Mouse (Mus musculus): ENCODE results near the gene Il31ra. TPM values are rescaled to one million over a fixed set of nuclear protein-coding genes. Genes with fewer than 3 reads are reported as not detected.
A peak's percentile ranks its signal among the peaks of the same experiment; 100 is the strongest.
"Not testable (repeated sequence)": the region's sequence is repeated elsewhere in the genome, so short reads cannot be mapped to it uniquely, and the experiment has no call there.

Il31ra gene
- 0.06 and 0.08 TPM in 2 replicates for polyA plus RNA-seq (2014; fragmentation: Nextera tagmentation; extraction: Ambion mirVana)

DNA sequence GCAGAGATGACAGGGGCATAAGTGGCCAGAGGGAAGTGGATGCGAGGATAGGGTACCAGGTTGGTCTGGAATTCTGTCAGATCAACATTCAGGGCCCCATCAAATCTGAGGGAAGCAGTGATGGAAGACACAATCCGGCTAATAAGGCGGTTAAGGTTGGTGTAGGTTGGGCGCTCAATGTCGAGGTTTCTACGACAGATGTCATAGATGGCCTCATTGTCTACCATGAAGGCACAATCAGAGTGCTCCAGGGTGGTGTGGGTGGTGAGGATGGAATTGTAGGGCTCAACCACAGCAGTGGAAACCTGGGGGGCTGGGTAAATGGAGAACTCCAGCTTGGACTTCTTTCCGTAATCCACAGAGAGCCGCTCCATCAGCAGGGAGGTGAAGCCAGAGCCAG is at the start of gene Il31ra:
TSS of gene Il31ra (minus strand) at position 101 of the 400 bp plus-strand sequence.
- 95% methylated on average over 5 of the region's 8 CpGs for WGBS
- H3K27me3 ChIP-seq (replicated peaks; ENCODE audit: control insufficient read depth, insufficient read depth, low read length); H3K9ac ChIP-seq (ENCODE audit: low read depth, low read length); H3K27ac ChIP-seq (ENCODE audit: low read depth, low read length); H3K4me1 ChIP-seq (replicated peaks; ENCODE audit: control insufficient read depth, insufficient read depth, low read length); ATAC-seq (replicated peaks; ENCODE audit: low FRiP score); DNase-seq (ENCODE audit: low spot score); H3K36me3 ChIP-seq (ENCODE audit: control insufficient read depth, insufficient read depth, low read length); H3K4me3 ChIP-seq (ENCODE audit: low read depth, low read length); H3K4me2 ChIP-seq; H3K9me3 ChIP-seq (ENCODE audit: control insufficient read depth, low read length): not testable (repeated sequence)

DNA sequence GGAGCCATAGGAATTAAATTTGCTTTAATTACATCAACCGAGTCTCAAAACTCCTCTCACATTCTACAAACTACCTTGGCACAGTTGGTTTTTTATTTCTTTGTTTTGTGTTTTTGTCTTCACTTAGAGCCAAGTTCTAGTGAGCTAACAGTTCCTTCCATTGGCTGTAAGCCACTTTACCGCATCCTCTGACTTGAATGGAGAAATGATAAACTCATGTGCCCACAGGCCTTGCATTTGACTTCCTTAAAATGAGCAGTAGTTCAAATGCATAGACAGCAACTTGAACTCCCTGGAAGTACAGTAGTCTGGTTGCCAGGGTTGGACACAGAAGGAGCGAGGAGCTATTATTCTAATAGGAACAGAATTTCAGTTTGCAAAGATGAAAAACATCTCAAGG is 48.7 kb upstream of the Il31ra start:
- 87% methylated on average over 3 of the region's 3 CpGs for whole genome bisulfite sequencing
- peaks cover 3% of the 10 kb centered on the region; the same call in 1 of the 2 replicates for H3K4me1 ChIP-seq (replicated peaks; ENCODE audit: control insufficient read depth, insufficient read depth, low read length)
- H3K4me2 ChIP-seq, result no peak overlapping the region
- DNase-seq (ENCODE audit: low spot score) (no peak), ATAC-seq (replicated peaks; ENCODE audit: low FRiP score) (no peak)
- H3K9me3 ChIP-seq (ENCODE audit: control insufficient read depth, low read length), result no peaks in the 10 kb centered on the region
- no peak overlapping the region for H3K27ac ChIP-seq (ENCODE audit: low read depth, low read length)
- H3K9ac ChIP-seq (ENCODE audit: low read depth, low read length), result no peak overlapping the region
- H3K27me3 ChIP-seq (replicated peaks; ENCODE audit: control insufficient read depth, insufficient read depth, low read length), result no peaks in the 10 kb centered on the region
- H3K36me3 ChIP-seq (ENCODE audit: control insufficient read depth, insufficient read depth, low read length), result no peaks in the 10 kb centered on the region
- no peak overlapping the region for H3K4me3 ChIP-seq (ENCODE audit: low read depth, low read length)

DNA sequence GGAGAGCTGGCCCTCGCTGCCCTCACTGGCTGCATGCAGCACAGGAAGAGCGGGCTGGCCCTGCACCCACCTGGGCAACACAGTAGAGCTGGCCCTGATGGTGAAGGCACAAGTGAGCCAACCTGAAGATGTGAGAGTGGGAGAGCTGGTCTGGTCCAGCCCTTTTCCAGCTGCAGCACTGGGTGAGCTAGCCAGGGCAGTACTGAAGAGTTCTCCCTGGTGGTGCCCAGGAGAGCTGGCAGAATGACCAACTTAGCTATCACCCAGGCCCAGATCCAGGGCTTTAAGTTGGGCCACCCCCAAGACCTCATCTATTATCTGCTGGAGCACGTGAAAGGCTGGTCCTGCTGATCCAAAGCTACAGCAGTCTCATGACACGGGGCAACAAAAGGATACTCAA is 45.0 kb upstream of the Il31ra start:
- H3K9me3 ChIP-seq (ENCODE audit: control insufficient read depth, low read length), result no peaks in the 10 kb centered on the region
- no peak overlapping the region for H3K4me3 ChIP-seq (ENCODE audit: low read depth, low read length)
- H3K36me3 ChIP-seq (ENCODE audit: control insufficient read depth, insufficient read depth, low read length), result no peaks in the 10 kb centered on the region
- H3K27me3 ChIP-seq (replicated peaks; ENCODE audit: control insufficient read depth, insufficient read depth, low read length), result no peaks in the 10 kb centered on the region
- DNase-seq (ENCODE audit: low spot score), result no peak
- no peak overlapping the region for H3K4me2 ChIP-seq
- H3K4me1 ChIP-seq (replicated peaks; ENCODE audit: control insufficient read depth, insufficient read depth, low read length), result peaks cover 9% of the 10 kb centered on the region
- no peak overlapping the region for H3K27ac ChIP-seq (ENCODE audit: low read depth, low read length)
- H3K9ac ChIP-seq (ENCODE audit: low read depth, low read length), result no peak overlapping the region
- no peak for ATAC-seq (replicated peaks; ENCODE audit: low FRiP score)
- 71% methylated on average over 4 of the region's 4 CpGs for WGBS

DNA sequence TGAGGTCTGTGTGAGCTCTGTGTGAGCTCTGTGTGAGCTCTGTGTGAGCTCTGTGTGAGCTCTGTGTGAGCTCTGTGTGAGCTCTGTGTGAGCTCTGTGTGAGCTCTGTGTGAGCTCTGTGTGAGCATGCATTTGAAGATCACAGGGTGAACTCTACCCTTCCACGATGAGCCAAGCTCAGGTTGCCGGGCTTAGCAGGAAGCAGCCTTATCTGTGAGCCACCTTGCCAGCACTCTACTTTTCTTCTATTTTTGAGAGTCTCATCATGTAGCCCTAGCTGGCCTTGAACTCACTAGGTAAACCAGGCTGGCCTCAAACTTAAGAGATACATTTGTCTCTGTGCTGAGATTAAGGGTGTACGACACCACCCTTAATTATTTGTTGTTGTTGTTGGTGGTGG is 42.3 kb upstream of the Il31ra start:
- no peaks in the 10 kb centered on the region for H3K9me3 ChIP-seq (ENCODE audit: control insufficient read depth, low read length)
- H3K27me3 ChIP-seq (replicated peaks; ENCODE audit: control insufficient read depth, insufficient read depth, low read length), result no peaks in the 10 kb centered on the region
- WGBS, result 30% methylated on average over 3 of the region's 3 CpGs
- peak; percentile 79 for ATAC-seq (replicated peaks; ENCODE audit: low FRiP score)
- H3K36me3 ChIP-seq (ENCODE audit: control insufficient read depth, insufficient read depth, low read length), result no peaks in the 10 kb centered on the region
- no peak overlapping the region for H3K4me2 ChIP-seq
- peaks cover 9% of the 10 kb centered on the region for H3K4me1 ChIP-seq (replicated peaks; ENCODE audit: control insufficient read depth, insufficient read depth, low read length)
- no peak overlapping the region for H3K27ac ChIP-seq (ENCODE audit: low read depth, low read length)
- H3K9ac ChIP-seq (ENCODE audit: low read depth, low read length), result no peak overlapping the region
- no peak for DNase-seq (ENCODE audit: low spot score)
- H3K4me3 ChIP-seq (ENCODE audit: low read depth, low read length), result no peak overlapping the region

DNA sequence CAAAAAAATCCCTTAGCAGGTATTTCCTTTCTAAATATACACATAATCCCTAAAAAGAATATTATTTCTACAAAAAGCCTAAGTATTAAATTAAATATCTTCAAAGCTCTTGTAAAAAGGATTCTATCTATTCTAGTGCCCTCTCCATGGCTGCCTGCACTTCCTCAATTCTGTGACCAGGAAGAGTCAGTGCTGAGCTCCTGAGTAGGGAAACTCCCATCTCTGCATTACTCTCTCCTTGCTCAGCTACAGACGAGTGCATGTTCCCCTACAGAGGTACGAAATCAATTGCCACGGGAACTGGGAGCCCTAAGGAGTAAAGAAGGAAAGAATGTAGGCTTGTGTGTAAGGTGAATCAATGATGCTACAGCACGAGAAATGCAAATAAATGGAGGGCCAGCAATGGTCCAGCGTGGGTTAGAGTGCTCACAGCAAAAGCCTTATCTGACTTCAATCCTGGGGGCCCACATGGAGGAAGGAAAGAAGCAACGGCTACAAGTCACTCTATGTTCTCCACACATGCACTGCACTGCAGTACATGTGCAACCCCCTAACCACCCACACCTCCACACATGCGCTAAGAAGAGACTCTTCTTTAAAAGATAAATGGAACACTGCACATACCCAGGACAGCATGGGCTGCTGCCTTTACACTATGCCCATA is 41.1 kb upstream of the Il31ra start:
- Histone ChIP-seq H3K36me3 (ENCODE audit: control insufficient read depth, insufficient read depth, low read length) (no peaks in the 10 kb centered on the region), H3K4me2 (peak overlapping the region; percentile 17), H3K9ac (ENCODE audit: low read depth, low read length) (no peak overlapping the region), H3K27ac (ENCODE audit: low read depth, low read length) (no peak overlapping the region; the same call in 1 of the 2 replicates), H3K9me3 (ENCODE audit: control insufficient read depth, low read length) (no peaks in the 10 kb centered on the region), H3K27me3 (replicated peaks; ENCODE audit: control insufficient read depth, insufficient read depth, low read length) (no peaks in the 10 kb centered on the region), H3K4me3 (ENCODE audit: low read depth, low read length) (no peak overlapping the region), H3K4me1 (replicated peaks; ENCODE audit: control insufficient read depth, insufficient read depth, low read length) (peaks cover 9% of the 10 kb centered on the region)
- no peak for DNase-seq (ENCODE audit: low spot score)
- peak; percentile 64 for ATAC-seq (replicated peaks; ENCODE audit: low FRiP score)
- WGBS, result 51% methylated on average over 7 of the region's 7 CpGs

DNA sequence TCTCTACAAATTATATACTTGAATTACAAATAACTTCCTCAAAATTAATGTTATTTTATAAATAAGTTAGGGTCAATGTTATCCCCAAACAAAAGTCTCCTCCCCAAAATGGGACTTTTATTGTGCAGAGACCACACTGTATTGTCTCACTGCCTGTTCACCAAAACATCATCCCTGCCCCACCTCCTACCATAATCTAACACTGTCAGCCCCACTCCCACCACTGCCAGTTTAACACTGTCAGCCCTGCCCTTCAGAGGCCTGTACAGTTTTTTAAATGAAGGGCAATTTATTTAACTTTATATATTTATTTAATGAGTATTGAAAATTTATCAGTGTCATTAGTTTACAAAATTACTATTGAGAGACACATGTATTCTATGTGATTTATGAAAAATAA is 31.4 kb upstream of the Il31ra start:
- no peak for DNase-seq (ENCODE audit: low spot score)
- ATAC-seq (replicated peaks; ENCODE audit: low FRiP score), result 0 out of 2 replicates have a peak, but pooled peaks have one; percentile 54

DNA sequence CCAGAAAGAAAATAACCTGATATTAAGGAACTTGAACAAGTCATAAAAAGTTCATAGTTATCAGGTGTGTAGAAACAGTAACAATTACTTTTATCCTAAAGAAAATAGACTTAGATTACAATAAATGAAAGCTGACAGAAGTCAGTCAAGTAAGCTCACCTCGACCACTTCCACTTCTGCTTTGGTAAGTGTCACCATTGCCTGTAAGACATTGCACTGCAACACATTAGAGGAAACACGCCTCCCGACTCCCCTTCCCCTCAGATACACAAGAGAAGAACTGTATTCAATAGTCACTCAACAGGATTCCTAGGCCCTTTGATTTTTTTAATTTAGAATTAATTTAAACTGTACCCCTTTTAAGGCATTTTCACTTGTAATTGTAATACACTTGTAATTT is 30.5 kb upstream of the Il31ra start:
- Histone ChIP-seq H3K36me3 (ENCODE audit: control insufficient read depth, insufficient read depth, low read length) (no peaks in the 10 kb centered on the region), H3K4me2 (no peak overlapping the region), H3K27me3 (replicated peaks; ENCODE audit: control insufficient read depth, insufficient read depth, low read length) (no peaks in the 10 kb centered on the region), H3K9me3 (ENCODE audit: control insufficient read depth, low read length) (no peaks in the 10 kb centered on the region), H3K4me3 (ENCODE audit: low read depth, low read length) (no peak overlapping the region), H3K4me1 (replicated peaks; ENCODE audit: control insufficient read depth, insufficient read depth, low read length) (no peaks in the 10 kb centered on the region), H3K9ac (ENCODE audit: low read depth, low read length) (no peak overlapping the region), H3K27ac (ENCODE audit: low read depth, low read length) (no peak overlapping the region)
- ATAC-seq (replicated peaks; ENCODE audit: low FRiP score) (no peak), DNase-seq (ENCODE audit: low spot score) (no peak)
- 43% methylated on average over 3 of the region's 3 CpGs for WGBS

More for the DNA sequence above, 31.4 kb upstream of the Il31ra start:
- no peak overlapping the region for H3K9ac ChIP-seq (ENCODE audit: low read depth, low read length)
- H3K4me1 ChIP-seq (replicated peaks; ENCODE audit: control insufficient read depth, insufficient read depth, low read length), result no peaks in the 10 kb centered on the region
- no peak overlapping the region for H3K27ac ChIP-seq (ENCODE audit: low read depth, low read length)
- H3K4me3 ChIP-seq (ENCODE audit: low read depth, low read length), result no peak overlapping the region
- no peaks in the 10 kb centered on the region for H3K9me3 ChIP-seq (ENCODE audit: control insufficient read depth, low read length)
- no peaks in the 10 kb centered on the region for H3K36me3 ChIP-seq (ENCODE audit: control insufficient read depth, insufficient read depth, low read length)
- no peaks in the 10 kb centered on the region for H3K27me3 ChIP-seq (replicated peaks; ENCODE audit: control insufficient read depth, insufficient read depth, low read length)
- H3K4me2 ChIP-seq, result no peak overlapping the region

DNA sequence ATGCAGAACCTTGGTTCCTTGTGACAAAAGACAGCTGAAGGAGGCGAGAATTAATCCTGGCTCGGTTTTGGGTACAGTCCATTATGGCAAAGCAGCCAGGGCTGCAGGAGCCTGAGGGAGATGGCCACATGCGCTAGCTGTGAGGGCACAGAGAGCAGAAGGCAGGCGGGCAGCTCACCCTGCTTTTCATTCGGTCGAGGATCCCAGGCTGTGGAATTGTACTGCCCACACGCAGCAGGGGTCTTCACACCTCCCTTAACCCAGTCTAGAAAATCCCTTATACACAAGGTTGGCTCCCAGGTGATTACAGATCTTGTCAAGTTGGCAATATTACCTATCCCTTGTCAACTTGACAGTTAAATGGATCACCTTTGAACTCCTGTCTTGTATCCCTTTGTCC is 29.5 kb upstream of the Il31ra start:
- no peak for DNase-seq (ENCODE audit: low spot score)
- no peaks in the 10 kb centered on the region for H3K27me3 ChIP-seq (replicated peaks; ENCODE audit: control insufficient read depth, insufficient read depth, low read length)

DNA sequence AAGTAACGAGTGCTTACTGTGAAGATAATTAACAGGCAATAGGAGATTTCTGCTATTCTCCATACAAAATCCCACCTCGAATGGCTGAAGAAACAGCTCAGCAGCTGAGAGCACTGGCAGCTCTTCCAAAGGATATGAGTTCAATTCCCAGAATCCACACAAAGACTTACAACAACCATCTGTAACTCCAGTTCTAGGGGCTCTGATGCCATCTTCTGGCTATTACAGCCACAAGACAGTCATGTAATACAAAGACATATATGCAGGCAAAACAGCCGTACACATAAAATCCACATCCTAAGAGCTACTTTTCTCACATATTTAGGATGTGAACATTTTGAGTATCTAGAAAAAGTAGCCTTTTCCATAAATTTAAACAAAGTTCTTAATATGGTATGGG is 27.4 kb upstream of the Il31ra start:
- Histone ChIP-seq H3K9me3 (ENCODE audit: control insufficient read depth, low read length) (no peaks in the 10 kb centered on the region), H3K27me3 (replicated peaks; ENCODE audit: control insufficient read depth, insufficient read depth, low read length) (no peaks in the 10 kb centered on the region), H3K36me3 (ENCODE audit: control insufficient read depth, insufficient read depth, low read length) (no peaks in the 10 kb centered on the region), H3K4me2 (no peak overlapping the region), H3K4me3 (ENCODE audit: low read depth, low read length) (no peak overlapping the region), H3K4me1 (replicated peaks; ENCODE audit: control insufficient read depth, insufficient read depth, low read length) (no peaks in the 10 kb centered on the region), H3K27ac (ENCODE audit: low read depth, low read length) (no peak overlapping the region), H3K9ac (ENCODE audit: low read depth, low read length) (no peak overlapping the region)
- 80% methylated on average over 3 of the region's 3 CpGs for WGBS
- DNase-seq (ENCODE audit: low spot score) (no peak), ATAC-seq (replicated peaks; ENCODE audit: low FRiP score) (no peak)

More for the DNA sequence above, 29.5 kb upstream of the Il31ra start:
- Histone ChIP-seq H3K27ac (ENCODE audit: low read depth, low read length) (no peak overlapping the region), H3K4me3 (ENCODE audit: low read depth, low read length) (no peak overlapping the region), H3K9me3 (ENCODE audit: control insufficient read depth, low read length) (no peaks in the 10 kb centered on the region), H3K9ac (ENCODE audit: low read depth, low read length) (no peak overlapping the region), H3K36me3 (ENCODE audit: control insufficient read depth, insufficient read depth, low read length) (no peaks in the 10 kb centered on the region), H3K4me2 (no peak overlapping the region), H3K4me1 (replicated peaks; ENCODE audit: control insufficient read depth, insufficient read depth, low read length) (no peaks in the 10 kb centered on the region)
- WGBS, result 59% methylated on average over 7 of the region's 7 CpGs
- ATAC-seq (replicated peaks; ENCODE audit: low FRiP score), result no peak
